Mouse (Mus musculus) neural tube, embryonic 14.5 days (tissue): ENCODE measurements around the gene Ppp1r17. TPM values are rescaled to one million over a fixed set of nuclear protein-coding genes. Genes with fewer than 3 reads are reported as not detected.

ENCODE experiments used
- ATAC-seq: fragments of 200-750 bp; cut with Nextera tagmentation; 2 replicates; pipeline ENCODE4 v1.8.0; 2017; ENCODE audit warnings: low read depth, mild to moderate bottlenecking, moderate TSS enrichment, moderate library complexity
- H3K27ac ChIP-seq: fragments of 300-500 bp; sonication (generic); 2 replicates; pipeline ENCODE4 v1.5.1; 2014; ENCODE audit warnings: low read depth, mild to moderate bottlenecking, control low read depth, low read length, moderate library complexity, mixed read lengths
- H3K27me3 ChIP-seq: fragments of 300-500 bp; sonication (generic); 2 replicates; pipeline ENCODE4 v1.6.1; 2014; ENCODE audit warnings: low read length; ENCODE audit not compliant: control insufficient read depth, insufficient read depth
- H3K36me3 ChIP-seq: fragments of 300-500 bp; sonication (generic); 2 replicates; pipeline ENCODE4 v1.6.1; 2014; ENCODE audit warnings: low read length, mixed read lengths; ENCODE audit not compliant: control insufficient read depth, insufficient read depth
- H3K4me1 ChIP-seq: fragments of 300-500 bp; sonication (generic); 2 replicates; pipeline ENCODE4 v1.6.1; 2014; ENCODE audit warnings: low read length; ENCODE audit not compliant: control insufficient read depth, insufficient read depth
- H3K4me2 ChIP-seq: fragments of 300-500 bp; sonication (generic); 2 replicates; pipeline ENCODE4 v1.6.1; 2014; ENCODE audit warnings: mild to moderate bottlenecking, low read depth, low read length, control low read depth
- H3K4me3 ChIP-seq: fragments of 300-500 bp; sonication (generic); 2 replicates; pipeline ENCODE4 v1.5.1; 2014; ENCODE audit warnings: low read depth, low read length, control low read depth, mixed read lengths
- H3K9ac ChIP-seq: fragments of 300-500 bp; sonication (generic); replicated peaks from 2 replicates; pipeline ENCODE4 v1.6.1; 2014; ENCODE audit warnings: low read depth, mild to moderate bottlenecking, control low read depth, low read length, mixed read lengths
- H3K9me3 ChIP-seq: fragments of 300-500 bp; sonication (generic); 2 replicates; pipeline ENCODE4 v1.6.1; 2016; ENCODE audit warnings: low read length; ENCODE audit not compliant: control insufficient read depth
- WGBS: fragments of 180-500 bp; shearing (Covaris S2); extraction: QIAGEN DNeasy Blood & Tissue Kit; methylation state at CpG from one replicate; pipeline ENCODE4 v1.1.7; 2014; 5-methylcytosine and 5-hydroxymethylcytosine counted together
- polyA plus RNA-seq: library from polyadenylated mRNA; unstranded; fragments of >200 nt; fragmentation: Nextera tagmentation; extraction: Ambion mirVana; gene quantifications from 2 replicates; pipeline ENCODE4 v1.2.1, GENCODE M21; 2014

Ppp1r17 gene
- polyA plus RNA-seq, 1 experiment from 2014 or later, result 2.2 TPM

GRCm38 (mm10) chr6:56029986-56030385 is 12.7 kb downstream of the Ppp1r17 start:
- H3K4me1 ChIP-seq, result no peaks in the 10 kb centered on the region
- H3K4me3 ChIP-seq, result no peak overlapping the region
- ATAC-seq, result no peak
- no peak overlapping the region for H3K4me2 ChIP-seq
- H3K27me3 ChIP-seq, result no peaks in the 10 kb centered on the region
- H3K9me3 ChIP-seq, result no peaks in the 10 kb centered on the region
- 41% methylated on average over 5 of the region's 5 CpGs for whole genome bisulfite sequencing
- no peak overlapping the region for H3K27ac ChIP-seq
- no peak overlapping the region for H3K9ac ChIP-seq
- no peaks in the 10 kb centered on the region for H3K36me3 ChIP-seq

GRCm38 (mm10) chr6:56032231-56032630 is 14.9 kb downstream of the Ppp1r17 start:
- ATAC-seq, result no peak
- Histone ChIP-seq H3K9ac (no peak overlapping the region), H3K27me3 (no peaks in the 10 kb centered on the region), H3K9me3 (no peaks in the 10 kb centered on the region), H3K27ac (no peak overlapping the region), H3K4me1 (no peaks in the 10 kb centered on the region), H3K4me2 (no peak overlapping the region), H3K4me3 (no peak overlapping the region), H3K36me3 (no peaks in the 10 kb centered on the region)
- 76% methylated on average over 2 of the region's 2 CpGs for WGBS

- H3K4me2 ChIP-seq, result no peak overlapping the region
- H3K27me3 ChIP-seq, result no peaks in the 10 kb centered on the region
- no peaks in the 10 kb centered on the region for H3K36me3 ChIP-seq
- WGBS, result 83% methylated on average over 10 of the region's 10 CpGs
- no peaks in the 10 kb centered on the region for H3K4me1 ChIP-seq
- ATAC-seq, result no peak
- H3K27ac ChIP-seq, result no peak overlapping the region
- H3K9ac ChIP-seq, result no peak overlapping the region
- no peak overlapping the region for H3K4me3 ChIP-seq
- H3K9me3 ChIP-seq, result no peaks in the 10 kb centered on the region
Measured at GRCm38 (mm10) chr6:56035054-56035453, 17.8 kb downstream of the Ppp1r17 start.

GRCm38 (mm10) chr6:56039476-56040055 is 22.3 kb downstream of the Ppp1r17 start:
- H3K4me2 ChIP-seq, result no peak overlapping the region
- WGBS, result 40% methylated on average over 4 of the region's 4 CpGs
- H3K27ac ChIP-seq, result no peak overlapping the region
- no peaks in the 10 kb centered on the region for H3K27me3 ChIP-seq
- no peaks in the 10 kb centered on the region for H3K36me3 ChIP-seq
- no peaks in the 10 kb centered on the region for H3K4me1 ChIP-seq
- no peak overlapping the region for H3K4me3 ChIP-seq
- no peaks in the 10 kb centered on the region for H3K9me3 ChIP-seq
- peak; percentile 57 for ATAC-seq
- no peak overlapping the region for H3K9ac ChIP-seq

- H3K9me3 ChIP-seq, result no peaks in the 10 kb centered on the region
- no peaks in the 10 kb centered on the region for H3K36me3 ChIP-seq
- H3K27me3 ChIP-seq, result no peaks in the 10 kb centered on the region
- H3K4me1 ChIP-seq, result no peaks in the 10 kb centered on the region
- H3K4me3 ChIP-seq, result no peak overlapping the region
- H3K9ac ChIP-seq, result no peak overlapping the region
- no peak for ATAC-seq
- 25% methylated on average over 5 of the region's 5 CpGs for WGBS
- no peak overlapping the region for H3K27ac ChIP-seq
- no peak overlapping the region for H3K4me2 ChIP-seq
Measured at GRCm38 (mm10) chr6:56044270-56044669, 27.0 kb downstream of the Ppp1r17 start.

GRCm38 (mm10) chr6:56044716-56045115 is 27.4 kb downstream of the Ppp1r17 start:
- WGBS, result 23% methylated on average over 1 of the region's 1 CpGs
- H3K9me3 ChIP-seq, result no peaks in the 10 kb centered on the region
- H3K4me2 ChIP-seq, result no peak overlapping the region
- peak; percentile 58; the same call in 1 of the 2 replicates for ATAC-seq
- no peaks in the 10 kb centered on the region for H3K36me3 ChIP-seq
- H3K9ac ChIP-seq, result no peak overlapping the region
- no peaks in the 10 kb centered on the region for H3K27me3 ChIP-seq
- no peak overlapping the region for H3K27ac ChIP-seq
- H3K4me3 ChIP-seq, result no peak overlapping the region
- H3K4me1 ChIP-seq, result no peaks in the 10 kb centered on the region

- no peak for ATAC-seq
- Histone ChIP-seq H3K4me2 (no peak overlapping the region), H3K27ac (no peak overlapping the region), H3K9ac (no peak overlapping the region), H3K36me3 (no peaks in the 10 kb centered on the region), H3K9me3 (no peaks in the 10 kb centered on the region), H3K4me1 (no peaks in the 10 kb centered on the region), H3K4me3 (no peak overlapping the region), H3K27me3 (no peaks in the 10 kb centered on the region)
- WGBS, result 76% methylated on average over 3 of the region's 3 CpGs
Measured at GRCm38 (mm10) chr6:56048580-56048979, 31.3 kb downstream of the Ppp1r17 start.

GRCm38 (mm10) chr6:56049104-56049503 is 31.8 kb downstream of the Ppp1r17 start:
- Histone ChIP-seq H3K4me2 (no peak overlapping the region), H3K36me3 (no peaks in the 10 kb centered on the region), H3K4me1 (no peaks in the 10 kb centered on the region), H3K27ac (no peak overlapping the region), H3K9ac (no peak overlapping the region), H3K27me3 (no peaks in the 10 kb centered on the region), H3K9me3 (no peaks in the 10 kb centered on the region), H3K4me3 (no peak overlapping the region)
- 38% methylated on average over 4 of the region's 4 CpGs for WGBS
- ATAC-seq, result peak; percentile 81; the same call in 1 of the 2 replicates

- ATAC-seq, result no peak
- Histone ChIP-seq H3K9ac (no peak overlapping the region), H3K4me1 (no peaks in the 10 kb centered on the region)
Measured at GRCm38 (mm10) chr6:56063736-56064135, 46.4 kb downstream of the Ppp1r17 start.

More at GRCm38 (mm10) chr6:56063736-56064135, 46.4 kb downstream of the Ppp1r17 start:
- Histone ChIP-seq H3K9me3 (no peaks in the 10 kb centered on the region), H3K27ac (no peak overlapping the region), H3K4me3 (no peak overlapping the region), H3K27me3 (no peaks in the 10 kb centered on the region), H3K4me2 (no peak overlapping the region), H3K36me3 (no peaks in the 10 kb centered on the region)
